Mouse (Mus musculus) 3134 (cell line): Measurements from ENCODE around the gene Kcnv2.

ENCODE experiments used
- DNase-seq: peaks from one replicate; pipeline ENCODE4 v3.0.0-alpha.2; 2011; ENCODE audit warnings: low spot score; ENCODE audit not compliant: insufficient read length; ENCODE audit errors: extremely low read depth

Kcnv2 gene

DNA sequence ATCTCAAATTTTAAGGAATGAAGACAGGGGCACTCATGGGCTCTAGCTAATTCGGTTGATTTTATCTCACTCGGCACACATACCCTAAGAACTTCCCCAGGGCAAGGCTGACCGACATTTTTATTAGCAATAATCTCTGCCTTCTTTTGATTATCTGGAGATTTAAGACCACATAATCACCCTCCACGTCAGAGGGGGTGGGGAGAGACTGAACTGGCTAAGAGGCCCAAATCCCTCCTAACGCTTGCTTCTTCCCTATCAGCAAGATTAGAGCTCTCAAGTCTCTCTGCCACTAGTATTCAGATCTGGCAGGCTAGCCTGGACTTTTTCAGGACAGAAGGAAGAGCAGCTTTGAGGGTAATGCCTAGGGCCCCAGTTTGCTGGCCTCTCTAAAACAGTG lies at the start of gene Kcnv2:
Kcnv2 (plus strand) TSS at position 308 of the 400 bp plus-strand sequence.
- no peak for DNase-seq

DNA sequence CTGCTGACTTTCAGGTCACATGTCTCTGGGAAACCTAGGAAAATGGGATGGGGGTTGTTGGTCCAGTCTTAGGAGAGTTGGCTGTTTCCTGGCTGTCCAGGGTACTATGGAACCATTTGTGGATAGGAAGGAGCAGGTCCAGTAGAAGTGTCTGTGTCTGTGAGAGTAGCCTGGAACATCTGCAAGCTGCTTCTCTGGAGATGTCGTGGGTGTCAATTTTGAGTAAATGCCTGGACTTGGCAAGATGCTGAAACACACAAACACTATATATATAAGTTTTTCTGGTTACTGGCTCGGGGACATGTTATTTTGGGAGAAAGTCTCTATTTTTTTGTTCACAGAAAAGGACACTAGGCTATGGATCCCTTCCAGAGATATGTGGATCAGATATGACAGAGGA lies 49.0 kb upstream of the Kcnv2 start:
- DNase-seq, result no peak

DNA sequence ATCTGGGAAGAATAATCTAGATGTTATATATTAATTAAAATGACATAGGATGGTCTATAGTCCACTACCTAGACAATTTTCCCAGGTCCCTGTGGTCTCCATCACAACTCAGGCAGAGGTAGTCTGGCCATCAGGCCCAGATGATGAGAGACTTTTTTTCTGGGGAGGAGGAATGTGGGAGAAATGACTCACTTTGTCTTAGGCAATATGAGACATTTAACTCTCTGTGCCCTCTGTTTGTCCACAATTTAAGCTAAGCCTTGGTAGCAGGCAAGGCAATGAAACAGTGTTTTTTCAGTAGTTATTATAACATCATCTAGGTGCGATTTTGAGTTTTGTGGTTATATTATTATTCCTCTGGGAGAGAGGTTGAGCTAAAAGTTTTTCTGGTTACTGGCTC lies 48.0 kb upstream of the Kcnv2 start:
- no peak for DNase-seq

DNA sequence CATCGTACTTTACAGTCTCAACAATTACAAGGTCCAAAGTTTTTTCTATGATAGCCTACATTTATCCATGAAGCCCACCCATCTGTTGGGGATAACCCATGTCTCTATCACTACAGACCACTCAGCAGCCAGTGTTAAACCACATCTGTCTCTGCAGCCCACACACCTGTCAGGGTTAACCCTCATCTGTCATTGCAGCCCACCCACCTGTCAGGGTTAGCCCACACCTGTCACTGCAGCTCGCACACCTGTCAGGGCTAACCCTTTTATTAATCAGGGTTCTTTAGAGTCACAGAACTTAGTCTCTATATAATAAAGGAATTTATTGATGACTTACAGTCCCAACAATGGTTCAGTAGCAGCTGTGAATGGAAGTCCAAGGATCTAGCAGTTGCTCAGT lies 43.2 kb upstream of the Kcnv2 start:
- no peak for DNase-seq

DNA sequence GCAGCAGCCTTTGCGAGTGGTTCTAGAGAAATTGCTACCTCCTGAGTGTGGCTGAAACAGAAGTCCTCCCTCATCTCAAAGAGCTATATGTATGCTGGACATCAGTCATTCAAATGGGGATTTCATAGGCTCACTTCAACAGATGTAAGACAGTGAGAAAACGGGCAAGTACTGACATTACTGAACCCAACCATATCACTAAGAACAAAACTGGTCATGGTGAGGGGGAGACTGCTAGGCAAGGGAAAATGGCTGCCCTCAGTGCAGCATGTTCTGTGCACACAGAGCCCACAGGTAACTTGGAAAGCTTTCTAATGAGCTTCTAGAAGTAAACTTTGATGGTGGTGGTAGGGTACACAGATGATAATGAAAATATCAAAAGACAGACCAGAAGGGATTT lies 12.3 kb upstream of the Kcnv2 start:
- no peak for DNase-seq

DNA sequence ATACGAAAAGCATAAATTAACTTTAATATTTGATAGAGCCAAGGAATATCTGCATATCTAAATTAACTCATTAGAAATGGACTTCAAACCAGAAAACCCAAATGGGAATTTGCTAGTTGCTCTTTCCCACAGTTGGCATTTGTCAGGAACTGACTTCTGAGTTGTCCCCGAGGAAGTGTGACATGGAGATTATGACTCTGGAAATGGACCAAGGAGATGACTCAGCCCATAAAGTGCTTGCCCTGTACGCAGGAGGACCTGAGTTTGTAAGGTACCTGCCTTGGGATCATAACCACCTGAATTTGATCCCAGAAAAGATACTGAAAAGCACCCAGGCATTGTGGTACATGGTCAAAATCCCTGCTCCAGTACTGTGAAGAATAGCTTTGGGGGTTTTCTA lies 11.1 kb upstream of the Kcnv2 start:
- no peak for DNase-seq

DNA sequence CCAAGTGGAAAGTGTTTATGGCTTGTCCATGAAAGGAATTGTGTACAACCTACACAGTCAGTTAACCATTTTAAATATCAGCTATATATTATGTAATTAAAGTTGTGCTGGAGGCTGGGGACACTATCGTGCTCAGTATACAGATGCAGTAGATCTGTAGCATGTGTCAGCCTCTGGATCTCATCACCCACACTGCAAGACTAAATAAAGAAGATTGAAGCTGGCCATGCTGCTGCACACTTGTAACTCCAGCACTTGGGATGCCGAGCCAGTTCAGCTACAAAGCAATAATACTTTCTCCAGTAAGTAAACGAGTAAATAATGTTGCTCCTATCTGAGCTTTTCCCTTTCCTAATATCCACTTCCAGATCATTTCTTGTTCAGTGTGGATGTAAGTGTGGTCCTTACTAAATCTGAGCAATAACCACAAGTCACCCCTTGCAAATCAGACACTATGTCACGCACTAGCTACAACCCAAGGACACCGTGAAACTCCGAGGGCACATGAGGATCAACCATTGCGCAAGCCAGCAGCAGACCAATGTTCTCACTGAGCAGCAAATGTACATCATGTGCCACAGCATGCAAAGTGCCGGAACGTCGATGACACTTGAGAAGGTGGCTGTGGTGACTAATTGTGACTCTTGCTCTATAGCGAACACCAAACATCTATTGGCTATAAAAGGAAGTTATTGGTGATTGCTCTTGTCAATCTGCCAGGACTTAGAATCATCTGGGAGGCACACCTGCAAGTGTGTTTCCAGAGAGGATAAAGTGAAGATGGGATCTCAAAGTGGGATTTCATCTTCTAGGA lies 9.9 kb upstream of the Kcnv2 start:
- DNase-seq, result no peak

DNA sequence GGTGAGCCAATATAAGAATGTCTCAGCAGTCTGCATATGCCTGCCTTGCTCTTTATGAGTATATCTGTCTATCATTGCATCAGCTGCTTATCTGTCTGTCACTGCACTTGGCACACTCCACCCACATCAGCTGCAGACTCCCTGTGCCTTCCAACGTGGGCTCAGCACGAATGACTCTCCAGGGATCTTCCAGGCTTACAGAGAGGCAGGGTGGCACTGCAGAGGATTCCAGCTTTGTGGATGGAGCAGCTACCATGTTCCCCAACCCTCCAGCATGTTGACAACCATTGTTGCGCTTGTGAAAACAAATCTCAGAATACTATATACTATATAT lies 9.3 kb upstream of the Kcnv2 start:
- no peak for DNase-seq

DNA sequence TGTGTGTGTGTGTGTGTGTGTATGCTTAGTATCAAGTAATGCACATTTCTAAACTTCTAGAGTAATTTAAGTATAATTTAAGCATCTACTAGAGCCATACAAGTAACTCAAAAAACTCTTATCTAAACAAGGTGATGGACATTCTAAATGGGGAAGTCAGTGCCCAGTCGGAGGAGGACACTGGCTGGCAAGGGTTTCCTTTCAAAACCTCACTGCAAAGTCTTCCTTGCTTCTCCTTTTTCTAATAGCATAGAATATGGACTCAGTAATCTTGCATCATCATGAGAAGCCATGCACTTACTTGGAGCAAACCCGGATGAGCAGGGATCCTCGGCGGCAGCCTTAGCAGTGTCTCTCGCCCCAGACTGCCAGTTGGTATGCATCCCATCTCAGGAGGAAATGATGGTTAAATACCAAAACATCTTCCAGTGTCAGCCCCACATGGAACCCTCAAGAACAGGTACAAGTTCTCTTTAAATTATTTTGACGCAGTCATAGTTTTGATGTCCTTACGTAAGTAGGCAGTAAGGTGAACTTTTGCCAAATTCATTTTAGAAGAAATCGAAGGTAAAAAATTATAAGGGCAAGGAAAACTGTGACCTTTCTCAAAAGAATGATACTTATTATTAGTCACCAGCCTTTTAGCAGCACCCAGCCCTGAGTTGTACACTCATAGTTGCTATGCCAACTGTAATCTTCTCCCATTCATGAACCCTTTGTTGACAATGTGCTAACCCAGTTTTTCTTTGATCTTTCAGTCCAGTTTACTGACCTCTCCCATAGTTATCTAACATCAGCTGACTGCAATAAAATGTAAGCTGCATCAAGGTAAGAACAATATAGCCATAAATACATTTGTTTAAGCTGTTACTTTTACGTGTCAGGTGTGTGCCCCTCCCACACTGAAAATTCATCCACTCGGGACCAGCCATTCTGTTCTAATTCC lies 5.8 kb upstream of the Kcnv2 start:
- no peak for DNase-seq

DNA sequence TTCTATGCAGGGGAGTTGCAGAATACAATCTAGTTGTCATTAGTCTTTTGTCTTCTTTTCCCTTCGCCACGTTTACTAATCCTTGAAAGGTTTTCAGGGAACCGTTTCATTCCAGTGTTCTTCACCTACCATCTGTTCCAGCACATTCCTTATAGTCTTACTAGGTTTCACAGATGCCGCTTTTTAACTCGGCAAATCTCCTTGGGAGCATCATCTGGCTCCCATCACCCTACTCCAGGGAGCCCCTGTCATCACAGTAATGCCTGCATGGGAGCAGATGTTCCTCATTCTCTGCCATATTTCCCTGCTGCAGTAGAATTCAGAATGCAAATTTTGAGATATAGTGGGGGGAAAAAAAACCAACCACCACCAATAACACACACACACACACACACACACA lies 5.1 kb upstream of the Kcnv2 start:
- no peak for DNase-seq

DNA sequence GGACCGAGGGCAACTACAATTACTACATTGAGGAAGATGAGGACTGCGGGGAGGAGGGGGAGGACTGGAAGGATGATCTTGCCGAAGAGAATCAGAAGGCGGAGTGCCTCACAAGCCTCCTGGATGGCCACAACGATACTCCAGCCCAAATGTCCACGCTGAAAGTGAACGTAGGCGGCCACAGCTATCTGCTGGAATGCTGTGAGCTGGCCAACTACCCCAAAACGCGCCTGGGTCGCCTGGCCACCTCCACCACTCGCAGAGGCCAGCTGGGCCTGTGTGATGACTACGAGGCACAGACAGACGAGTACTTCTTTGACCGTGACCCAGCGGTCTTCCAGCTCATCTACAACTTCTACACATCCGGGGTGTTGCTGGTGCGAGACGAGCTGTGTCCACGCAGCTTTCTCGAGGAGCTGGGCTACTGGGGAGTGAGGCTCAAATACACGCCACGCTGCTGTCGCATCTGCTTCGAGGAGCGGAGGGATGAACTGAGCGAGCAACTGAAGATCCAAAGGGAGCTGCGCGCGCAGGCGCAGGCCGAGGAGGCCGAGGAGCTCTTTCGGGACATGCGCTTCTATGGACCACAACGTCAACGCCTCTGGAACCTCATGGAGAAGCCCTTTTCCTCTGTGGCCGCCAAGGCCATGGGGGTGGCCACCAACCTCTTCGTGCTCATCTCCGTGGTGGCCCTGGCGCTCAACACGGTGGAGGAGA lies 681 bp downstream of the Kcnv2 start:
- DNase-seq, result peak; percentile 12

DNA sequence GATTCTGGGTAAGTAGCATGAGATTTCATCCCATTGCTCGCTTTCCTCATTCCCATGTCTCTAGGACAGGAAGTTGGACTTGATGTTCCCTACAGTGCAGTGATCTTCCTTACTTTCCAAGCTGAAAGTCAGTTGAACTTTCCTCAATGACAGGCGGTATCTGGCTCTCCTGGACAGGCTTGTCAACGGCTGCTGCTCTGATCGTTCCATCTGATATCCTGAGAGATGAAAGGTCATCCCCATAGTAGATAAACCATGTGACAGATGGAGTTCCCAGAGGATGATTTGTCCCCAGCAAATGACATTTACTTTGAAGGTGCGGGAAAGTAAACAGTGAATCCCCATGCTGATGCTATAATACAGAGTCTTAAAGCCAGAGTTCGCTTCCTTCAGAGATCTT lies 3.2 kb downstream of the Kcnv2 start:
- DNase-seq, result no peak

DNA sequence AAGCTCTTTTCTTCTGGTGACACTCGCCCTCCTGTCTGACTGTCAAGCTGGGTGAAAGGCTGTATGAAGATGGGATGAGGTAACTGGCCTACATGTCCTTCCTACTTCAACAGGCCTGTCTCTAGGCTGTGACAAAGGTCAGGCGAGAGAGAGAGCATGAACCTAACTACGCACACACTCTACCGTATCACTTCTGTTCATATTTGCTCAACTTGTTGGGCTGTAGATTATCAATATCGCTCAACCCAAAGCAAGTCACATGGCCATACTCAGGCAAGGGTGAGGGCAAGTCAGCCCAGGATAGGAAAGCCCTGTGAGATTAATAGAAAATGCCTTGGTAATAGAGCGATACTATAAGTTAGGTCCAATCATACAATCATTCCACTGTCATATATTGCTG lies 5.2 kb downstream of the Kcnv2 start:
- no peak for DNase-seq

DNA sequence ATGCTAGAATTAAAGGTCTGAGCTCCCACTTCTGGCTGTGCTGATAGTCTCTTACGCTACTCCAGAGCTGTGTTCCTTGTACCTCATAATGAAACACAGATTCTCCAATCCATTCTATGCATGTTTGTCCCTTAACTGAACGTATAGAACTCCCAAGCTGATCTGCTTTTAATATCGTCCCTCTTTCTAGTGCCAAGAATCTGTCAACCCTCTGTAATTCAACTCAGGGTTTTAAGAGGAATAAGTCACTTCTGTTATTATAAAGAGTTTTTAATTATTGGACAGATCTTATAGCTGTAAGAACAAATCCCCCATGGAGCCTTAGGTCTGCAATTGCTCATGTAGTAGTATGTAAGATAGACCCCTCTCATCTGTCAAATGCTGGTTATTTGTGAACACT lies 5.8 kb downstream of the Kcnv2 start:
- DNase-seq, result no peak

DNA sequence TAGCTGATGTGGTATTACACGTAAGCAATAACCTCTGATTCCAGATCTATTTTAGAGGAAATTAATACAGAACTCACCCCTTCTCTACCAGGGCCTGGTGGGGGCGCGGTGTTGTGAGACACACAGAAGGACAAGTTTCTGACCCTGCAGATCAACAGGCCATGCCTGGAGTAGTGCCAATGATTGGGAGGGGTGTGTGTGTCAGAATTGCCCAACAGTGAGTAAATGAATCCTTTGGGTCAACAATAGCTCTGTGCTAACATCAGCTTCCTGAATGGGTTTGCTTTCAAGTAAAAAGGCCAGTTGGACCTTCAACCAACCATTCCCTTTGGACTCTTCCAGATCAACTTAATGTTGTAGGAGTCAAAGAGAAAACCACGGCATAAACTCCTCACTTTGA lies 6.3 kb downstream of the Kcnv2 start:
- DNase-seq, result no peak

DNA sequence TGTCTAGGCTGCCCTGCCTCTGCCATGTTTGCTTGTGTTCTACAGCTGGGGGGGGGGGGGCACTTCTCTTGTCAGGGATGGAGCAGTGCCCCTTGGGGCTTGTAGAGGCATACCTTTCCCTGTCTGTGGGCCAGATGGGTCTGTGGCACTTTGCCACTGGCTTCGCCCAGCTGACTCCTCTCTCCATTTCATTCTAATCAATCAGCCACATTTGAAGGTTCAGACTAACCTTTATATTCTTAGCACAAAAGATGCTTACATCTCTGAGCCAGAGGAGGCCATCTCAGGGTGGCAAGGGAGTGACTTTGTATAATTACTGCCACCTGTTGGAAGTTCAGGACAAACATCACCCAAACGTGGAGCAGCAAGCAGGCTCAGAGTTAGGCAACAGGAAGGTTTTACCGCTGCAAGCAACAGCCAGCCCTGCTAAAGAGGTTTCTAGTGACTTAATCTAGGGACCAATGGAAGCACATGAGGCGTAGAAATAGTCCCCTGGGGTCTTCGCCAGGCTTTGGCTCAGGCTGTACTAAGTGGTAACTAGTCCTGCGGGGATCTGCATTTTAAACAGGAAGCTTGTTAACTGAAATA lies 9.9 kb downstream of the Kcnv2 start:
- no peak for DNase-seq

DNA sequence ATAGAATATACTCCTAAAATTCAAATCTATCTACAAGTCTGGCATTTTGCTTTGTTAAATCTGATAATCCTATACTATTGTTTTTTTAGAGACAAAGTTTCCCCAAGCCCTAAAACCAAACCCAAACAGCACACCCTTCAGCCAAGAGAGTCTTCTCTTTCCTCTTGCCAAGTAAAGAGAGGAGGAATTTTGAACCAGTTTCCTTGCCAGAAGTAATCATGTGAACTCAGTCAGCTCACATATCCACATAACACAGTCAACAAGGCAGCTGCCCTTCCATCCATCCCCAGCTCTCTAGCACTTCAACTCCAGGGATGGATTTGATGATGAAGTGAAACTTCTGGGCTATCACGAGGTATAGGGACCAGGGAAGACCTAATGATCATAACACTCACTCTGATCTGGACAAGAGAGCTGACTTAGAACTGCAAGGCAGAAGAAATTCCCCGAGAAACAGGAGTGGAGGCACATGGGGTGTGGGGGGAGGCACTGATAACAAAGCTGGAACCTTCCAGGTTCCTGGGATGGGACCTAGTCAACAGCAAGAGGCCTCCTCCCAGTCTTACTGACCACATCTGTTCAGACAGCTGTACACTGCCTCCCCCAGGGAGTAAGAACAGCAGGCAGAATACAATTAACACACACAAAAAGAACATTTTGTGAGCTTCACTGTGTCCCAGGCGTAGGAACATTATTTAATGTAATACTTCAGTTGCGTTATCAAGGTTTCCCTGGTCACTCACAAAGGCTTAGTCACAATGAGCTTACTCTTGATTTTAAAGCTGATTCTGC lies 13.9 kb downstream of the Kcnv2 start:
- DNase-seq, result no peak

DNA sequence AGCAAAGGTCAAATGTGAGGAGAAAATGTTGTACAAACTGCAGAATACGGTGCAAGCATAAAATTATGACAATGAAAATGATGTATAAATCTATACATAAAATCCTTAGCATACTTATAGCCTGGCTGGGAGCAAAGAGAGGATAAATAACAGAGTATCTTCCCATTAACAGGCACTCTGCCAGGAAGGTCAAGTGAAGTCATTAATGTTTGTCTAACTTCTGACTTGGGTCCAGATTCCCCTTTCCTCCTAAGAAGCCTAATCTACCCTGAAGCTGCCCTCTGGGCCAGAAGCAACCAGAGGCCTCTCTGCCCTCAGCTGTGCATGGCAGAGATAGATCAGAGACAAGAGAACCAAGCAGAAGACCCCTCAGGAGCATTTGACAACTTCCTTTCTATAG lies 24.1 kb downstream of the Kcnv2 start:
- no peak for DNase-seq

DNA sequence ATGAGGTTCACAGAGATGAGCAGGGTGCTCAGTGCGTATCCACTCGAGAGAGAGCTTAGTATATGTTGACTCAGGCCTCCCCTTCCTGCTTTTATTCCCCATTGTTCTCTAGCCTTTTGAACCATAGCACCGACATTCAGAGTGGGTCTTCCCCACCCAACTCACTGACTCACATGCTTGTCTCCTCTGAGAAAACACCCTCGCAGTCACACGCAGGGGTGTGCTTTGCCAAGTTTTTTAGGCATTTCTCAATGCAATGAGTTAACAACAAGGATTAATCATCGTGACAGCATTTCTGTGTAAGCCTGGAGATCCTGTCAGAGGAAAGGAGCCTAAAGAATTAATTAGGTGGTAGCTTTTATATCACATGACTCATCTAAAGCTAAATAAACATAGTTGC lies 29.3 kb downstream of the Kcnv2 start:
- peak; percentile 64 for DNase-seq

DNA sequence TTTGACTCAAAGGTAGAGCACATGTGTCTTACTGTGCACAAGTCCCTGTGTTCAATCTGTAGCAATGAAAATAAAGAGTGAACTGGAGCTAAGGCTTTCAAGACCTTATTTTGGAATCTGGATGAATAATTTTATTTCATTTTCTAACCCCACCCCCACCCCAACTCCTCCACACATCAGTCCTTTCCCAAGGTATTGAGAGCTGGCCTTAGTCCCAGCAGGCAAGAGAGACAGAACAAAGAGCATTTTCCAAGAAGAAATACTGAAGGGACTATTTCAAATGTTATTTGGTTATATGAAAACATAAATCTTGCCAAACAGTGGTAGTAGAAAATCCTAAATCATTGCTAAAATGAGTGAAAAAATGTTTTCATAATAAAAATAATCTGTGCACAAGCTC lies 38.0 kb downstream of the Kcnv2 start:
- no peak for DNase-seq
